Mouse (Mus musculus) thymus, adult 2 months (tissue): ENCODE measurements around the gene Gmppa. TPM values are rescaled to one million over a fixed set of nuclear protein-coding genes. Genes with fewer than 3 reads are reported as not detected.
A peak's percentile ranks its signal among the peaks of the same experiment; 100 is the strongest.

Experiments used
- DNase-seq: peaks from one replicate; pipeline ENCODE4 v3.0.0; 2021
- H3K27ac ChIP-seq: fragments of 200-500 bp; 2 replicates; pipeline ENCODE4 v1.5.1; 2012; ENCODE audit warnings: low read length, control low read depth; ENCODE audit not compliant: control insufficient read depth, insufficient read depth
- H3K27me3 ChIP-seq: fragments of 200-500 bp; 2 replicates; pipeline ENCODE4 v1.6.1; 2012; ENCODE audit warnings: mild to moderate bottlenecking, low read length, moderate library complexity, mixed read lengths; ENCODE audit not compliant: control insufficient read depth, insufficient read depth
- H3K36me3 ChIP-seq: fragments of 200-500 bp; 2 replicates; pipeline ENCODE4 v1.6.1; 2012; ENCODE audit warnings: mild to moderate bottlenecking, low read length, moderate library complexity; ENCODE audit not compliant: control insufficient read depth, insufficient read depth
- H3K4me1 ChIP-seq: fragments of 200-500 bp; replicated peaks from 2 replicates; pipeline ENCODE4 v1.6.1; 2012; ENCODE audit warnings: low read length; ENCODE audit not compliant: control insufficient read depth, insufficient read depth
- H3K4me3 ChIP-seq: fragments of 200-500 bp; 2 replicates; pipeline ENCODE4 v1.5.1; 2012; ENCODE audit warnings: mild to moderate bottlenecking, low read length, control low read depth, moderate library complexity; ENCODE audit not compliant: control insufficient read depth, insufficient read depth
- CTCF ChIP-seq: fragments of 200-500 bp; IDR thresholded peaks from 2 replicates; pipeline ENCODE4 v1.5.1; 2012; ENCODE audit warnings: mild to moderate bottlenecking, control low read depth, low read length, moderate library complexity, borderline replicate concordance; ENCODE audit not compliant: control insufficient read depth, poor library complexity, insufficient read depth; ENCODE audit errors: extremely low read depth
- POLR2A ChIP-seq: fragments of 200-500 bp; IDR thresholded peaks from 2 replicates; pipeline ENCODE4 v1.6.1; 2012; ENCODE audit warnings: mild to moderate bottlenecking, low read length, control low read depth, moderate library complexity; ENCODE audit not compliant: control insufficient read depth, poor library complexity, insufficient read depth; ENCODE audit errors: extremely low read depth
- WGBS: fragments of 180-500 bp; shearing (Covaris S2); methylation state at CpG from one replicate; pipeline ENCODE4 v1.1.7; 2018; 5-methylcytosine and 5-hydroxymethylcytosine counted together
- polyA plus RNA-seq: library from polyadenylated mRNA; depleted of rRNA; stranded (reverse); fragments of >200 nt; gene quantifications from 2 replicates; pipeline ENCODE4 v1.2.3, GENCODE M21; 2012

The Gmppa gene
- polyA plus RNA-seq, 1 experiment: 128 TPM

DNA sequence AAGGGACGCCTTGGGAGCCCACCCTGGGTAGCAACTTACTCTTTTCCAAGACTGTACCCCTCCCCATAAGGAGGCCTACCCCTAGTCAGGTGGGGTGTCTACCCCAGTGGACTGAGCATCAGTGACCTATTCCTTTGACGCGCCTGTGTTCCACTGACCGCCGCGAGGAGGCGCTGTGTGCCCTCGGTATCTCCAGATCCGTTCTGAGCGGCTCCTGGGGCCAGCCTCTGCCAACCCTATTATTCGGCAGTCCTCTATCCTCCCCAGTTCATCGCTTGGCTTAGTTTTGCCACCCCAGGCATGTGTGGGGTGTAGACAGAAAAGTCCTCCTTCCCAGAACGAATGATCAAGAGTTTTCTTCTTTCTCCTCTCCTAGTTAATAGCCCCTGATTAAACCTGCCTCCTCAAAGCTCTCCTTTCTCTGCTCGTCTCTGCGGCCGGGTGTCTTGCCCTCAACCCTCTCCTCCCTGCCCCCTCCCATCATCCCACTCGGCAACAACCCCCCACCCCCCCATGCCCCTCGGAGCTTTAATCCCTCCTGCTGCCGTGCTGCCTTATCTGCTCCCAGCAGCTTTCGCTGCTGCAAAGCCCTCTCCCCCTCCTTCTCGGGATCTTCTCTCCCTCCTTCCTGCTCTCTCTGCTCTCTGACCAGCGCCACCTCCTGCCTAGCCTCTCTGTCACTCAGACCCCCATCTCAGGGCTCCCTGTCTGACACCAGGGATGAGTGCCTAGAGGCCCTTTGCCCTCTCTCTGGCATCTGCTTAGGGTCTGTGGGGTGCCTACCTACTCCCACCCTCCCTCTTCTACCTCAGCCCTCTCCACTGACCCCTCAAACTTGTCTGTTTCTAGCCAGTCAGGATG is 10.3 kb downstream of the Gmppa start:
- no peak for TF ChIP-seq POLR2A
- TF ChIP-seq CTCF: peak; percentile 89
- peak; percentile 58 for DNase-seq
- Histone ChIP-seq H3K4me1 (no peaks in the 10 kb centered on the region), H3K27ac (no peak overlapping the region), H3K36me3 (no peaks in the 10 kb centered on the region), H3K4me3 (no peak overlapping the region), H3K27me3 (peaks cover 27% of the 10 kb centered on the region; the same call in 1 of the 2 replicates)
- 1% methylated on average over 22 of the region's 22 CpGs for WGBS

DNA sequence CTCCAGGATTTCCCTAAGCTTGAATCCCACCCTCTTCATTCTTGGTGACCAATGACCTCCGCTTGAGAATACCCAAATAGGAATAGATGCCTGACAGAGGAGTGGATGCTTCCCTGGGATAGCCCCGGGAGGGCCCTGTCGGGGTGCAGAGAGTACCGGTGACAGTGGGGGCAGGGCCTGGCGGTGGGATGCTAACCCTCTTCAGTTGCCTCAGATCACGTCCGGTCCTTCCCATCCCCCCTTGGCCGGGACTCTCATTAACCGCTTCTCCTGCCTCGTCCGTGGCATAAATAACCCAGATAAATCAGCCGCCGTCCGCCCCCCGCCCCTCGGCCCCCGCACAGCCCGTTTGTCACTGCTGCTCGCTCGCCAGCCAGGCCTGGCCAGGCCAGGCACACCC is 10.9 kb downstream of the Gmppa start:
- Histone ChIP-seq H3K27ac (no peak overlapping the region), H3K4me1 (no peaks in the 10 kb centered on the region), H3K27me3 (peaks cover 27% of the 10 kb centered on the region; the same call in 1 of the 2 replicates), H3K36me3 (no peaks in the 10 kb centered on the region), H3K4me3 (no peak overlapping the region)
- WGBS: 8% methylated on average over 20 of the region's 20 CpGs
- no peak for DNase-seq
- TF ChIP-seq CTCF: no peak
- TF ChIP-seq POLR2A: no peak

DNA sequence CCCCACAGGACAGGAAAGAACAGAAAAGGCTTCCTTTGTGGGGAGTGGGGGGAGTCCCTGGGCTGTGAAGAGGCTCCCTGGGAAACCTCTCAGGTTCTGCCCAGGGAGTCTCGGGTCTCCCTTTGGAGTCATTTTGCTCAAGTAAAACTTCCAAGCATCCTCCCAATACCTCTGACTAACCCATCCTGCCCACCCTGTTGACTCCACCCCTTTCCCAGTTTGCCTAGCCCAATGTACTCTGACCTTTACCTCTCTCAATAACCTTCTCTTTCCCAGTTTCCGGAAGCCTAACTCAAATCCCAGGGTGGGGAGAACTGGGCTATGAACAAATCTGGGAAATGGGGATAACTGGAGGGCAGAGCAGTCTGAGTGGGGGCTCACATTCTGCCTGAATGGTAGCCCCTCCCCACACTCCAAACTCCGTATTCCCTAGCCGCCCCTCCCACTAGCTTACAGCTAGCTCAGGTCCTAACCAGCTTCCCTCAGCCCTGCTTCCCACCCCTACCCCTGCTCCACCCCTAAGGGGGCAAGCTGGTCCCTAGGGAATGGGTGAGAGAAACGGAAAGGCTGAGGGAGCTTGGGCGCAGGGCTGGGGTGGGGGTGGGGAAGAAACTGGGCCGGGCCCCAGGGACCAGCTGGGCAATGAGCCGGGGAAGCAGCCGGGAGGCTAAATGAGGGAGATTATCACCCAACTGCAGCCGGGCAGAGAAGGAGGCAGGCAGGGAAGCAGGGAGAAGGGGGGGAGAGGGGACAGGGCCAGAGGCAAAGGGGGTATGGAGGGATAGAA is 11.7 kb downstream of the Gmppa start:
- H3K4me1 ChIP-seq: no peaks in the 10 kb centered on the region
- H3K27ac ChIP-seq: no peak overlapping the region
- H3K36me3 ChIP-seq: no peaks in the 10 kb centered on the region
- DNase-seq: no peak
- 6% methylated on average over 10 of the region's 10 CpGs for WGBS
- TF ChIP-seq CTCF (no peak), POLR2A (no peak)
- peaks cover 27% of the 10 kb centered on the region; the same call in 1 of the 2 replicates for H3K27me3 ChIP-seq
- H3K4me3 ChIP-seq: no peak overlapping the region

DNA sequence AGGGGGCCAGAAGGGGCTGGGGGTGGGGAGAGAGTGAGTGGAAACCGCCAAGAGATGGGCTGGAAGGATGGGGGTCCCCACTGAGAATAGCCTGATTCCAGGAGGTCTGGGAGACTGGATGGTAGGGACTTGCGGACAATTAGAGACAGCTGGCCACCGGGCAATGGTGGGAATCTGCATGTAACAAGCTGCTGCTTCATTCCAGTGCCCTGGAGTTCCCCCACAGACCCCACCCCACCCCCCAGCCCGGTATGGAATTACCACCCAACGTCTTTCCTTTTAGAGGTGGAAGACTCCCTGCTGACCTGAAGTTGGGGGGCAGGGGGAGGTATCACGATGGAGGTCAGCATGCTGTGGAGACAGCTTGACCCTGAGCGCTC is 12.3 kb downstream of the Gmppa start:
- WGBS: 10% methylated on average over 7 of the region's 7 CpGs
- TF ChIP-seq CTCF (no peak), POLR2A (no peak)
- H3K4me1 ChIP-seq: no peaks in the 10 kb centered on the region
- H3K36me3 ChIP-seq: no peaks in the 10 kb centered on the region
- H3K27ac ChIP-seq: no peak overlapping the region
- H3K27me3 ChIP-seq: peaks cover 27% of the 10 kb centered on the region; the same call in 1 of the 2 replicates
- DNase-seq: no peak
- no peak overlapping the region for H3K4me3 ChIP-seq

DNA sequence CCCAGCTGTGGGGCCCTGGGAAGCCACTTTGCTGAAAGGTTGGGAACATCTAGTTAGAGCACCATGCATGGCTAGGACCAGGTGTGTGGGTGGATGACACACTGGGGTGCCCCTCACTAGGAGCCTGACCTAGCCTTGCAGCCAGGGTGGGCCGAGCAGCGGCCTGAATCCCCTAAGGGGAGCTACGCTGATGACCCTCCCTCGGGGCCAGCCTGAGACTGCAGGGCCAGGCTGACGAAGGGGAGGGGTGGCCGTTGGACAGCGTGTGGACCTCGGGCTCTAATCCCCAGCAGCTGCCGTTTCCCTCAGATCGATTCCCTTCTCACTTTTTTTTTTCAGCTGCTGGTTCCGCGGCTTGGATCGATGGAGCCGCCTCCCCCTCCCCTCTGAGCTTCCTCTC is 13.2 kb downstream of the Gmppa start:
- Histone ChIP-seq H3K27me3 (peaks cover 27% of the 10 kb centered on the region; the same call in 1 of the 2 replicates), H3K4me1 (no peaks in the 10 kb centered on the region), H3K4me3 (no peak overlapping the region), H3K36me3 (no peaks in the 10 kb centered on the region), H3K27ac (no peak overlapping the region)
- TF ChIP-seq POLR2A (no peak), CTCF (no peak)
- WGBS: 6% methylated on average over 14 of the region's 14 CpGs
- DNase-seq: no peak

DNA sequence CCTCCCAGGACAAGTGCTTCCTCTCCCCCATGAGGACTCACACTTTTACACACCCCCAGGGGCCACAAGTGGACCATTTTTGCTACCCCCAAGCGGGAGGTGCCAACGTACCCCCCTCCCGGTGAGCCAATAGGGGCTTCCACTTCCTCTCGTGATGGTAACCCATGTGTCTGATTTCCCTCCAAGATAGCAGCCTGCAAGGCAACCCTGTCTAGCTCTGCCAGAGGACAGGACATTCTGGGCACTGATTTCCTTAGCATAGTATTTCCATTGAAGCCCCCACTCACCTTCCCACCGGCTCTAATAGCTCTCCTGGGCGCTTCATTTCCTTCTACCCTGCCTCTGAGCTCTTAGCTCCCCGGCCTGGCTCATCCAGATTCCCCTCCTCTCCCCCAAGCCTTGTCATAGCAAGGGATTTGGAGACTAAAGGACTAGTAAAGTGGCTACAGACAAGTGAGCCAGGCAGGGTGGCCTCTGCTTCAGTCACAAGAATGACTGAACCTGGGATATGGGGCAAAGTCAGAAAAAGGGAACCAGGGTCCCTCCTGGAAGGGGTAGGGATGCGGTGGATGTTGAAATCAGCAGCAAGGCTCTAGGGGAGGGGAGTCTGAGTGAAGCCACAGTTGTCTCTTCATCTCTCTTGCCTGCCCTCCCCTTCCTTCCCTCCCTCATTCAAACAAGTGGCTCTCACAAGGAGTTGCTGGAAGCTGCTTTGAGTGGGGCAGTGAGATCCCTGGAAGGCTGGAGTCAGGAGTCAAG is 13.8 kb downstream of the Gmppa start:
- H3K27ac ChIP-seq: no peak overlapping the region
- no peaks in the 10 kb centered on the region for H3K36me3 ChIP-seq
- H3K4me3 ChIP-seq: no peak overlapping the region
- H3K27me3 ChIP-seq: peaks cover 27% of the 10 kb centered on the region; the same call in 1 of the 2 replicates
- 8% methylated on average over 8 of the region's 8 CpGs for WGBS
- H3K4me1 ChIP-seq: no peaks in the 10 kb centered on the region
- no peak for DNase-seq
- no peak for TF ChIP-seq POLR2A
- no peak for TF ChIP-seq CTCF
